In the genomic region with DNA sequence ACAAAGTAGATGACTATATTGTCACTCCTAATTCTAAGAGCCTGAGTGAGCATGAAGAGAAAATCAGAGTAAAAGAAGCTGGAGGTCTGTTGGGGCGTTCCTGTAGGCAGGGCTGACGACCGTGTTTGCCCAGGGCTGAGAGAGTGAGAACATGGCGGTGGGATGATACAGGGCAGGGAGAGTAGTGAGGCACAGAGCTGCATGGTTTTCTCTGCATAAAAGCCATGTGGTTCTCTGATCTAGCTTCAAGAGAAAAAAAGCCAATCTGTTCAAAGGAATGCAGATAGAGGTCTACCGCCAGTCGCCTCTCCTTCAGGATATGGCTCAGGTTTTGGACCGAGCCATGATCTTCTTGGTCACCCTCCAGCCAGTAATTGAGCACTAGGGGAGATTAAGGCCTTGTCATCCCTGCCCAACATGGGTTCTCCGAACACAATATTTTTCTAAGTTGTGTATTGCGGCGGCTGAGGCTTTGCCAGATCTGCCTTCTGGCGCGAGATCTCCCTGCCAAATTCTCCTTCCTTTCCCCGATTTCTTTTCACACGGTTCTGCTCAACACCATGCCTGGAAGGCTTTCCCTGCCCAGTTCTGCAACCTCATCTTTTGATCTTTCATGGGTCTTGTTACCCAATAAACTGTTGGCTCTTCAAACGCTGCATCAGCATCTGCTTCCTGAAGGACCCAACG, we compare ENCODE assay signal across 14 mouse cellular contexts. TPM values are rescaled to one million over a fixed set of nuclear protein-coding genes. Genes with fewer than 3 reads are reported as not detected.
DNase-seq lines count a peak whose midpoint lies in the region; ATAC-seq lines count a peak whose summit lies in the region.
"Had no signal": no experiment of that assay in that cellular context is flagged by ENCODE, and none has a peak within 500 bp of the region (broad histone marks: within the 10 kb centered on the region; RNA-seq: fewer than 3 reads in every experiment).

No protein-coding gene starts in this region.

- no peaks in the 10 kb centered on the region for H3K9me3 ChIP-seq in kidney, embryonic 14.5 days (ENCODE audit: control insufficient read depth, low read length)
- H3K9me3 ChIP-seq: hindbrain, embryonic 13.5 days; neural tube, embryonic 13.5 days had no signal

- H3K4me2 ChIP-seq in kidney, embryonic 14.5 days (replicated peaks; ENCODE audit: low read depth, low read length): no peak overlapping the region
- H3K4me2 ChIP-seq: hindbrain, embryonic 13.5 days; neural tube, embryonic 13.5 days had no signal

- no peak for ATAC-seq in kidney, embryonic 14.5 days (ENCODE audit: low FRiP score, low TSS enrichment)

- H3K27ac ChIP-seq in kidney, embryonic 14.5 days (ENCODE audit: low read depth, low read length): no peak overlapping the region
- H3K27ac ChIP-seq: hindbrain, embryonic 13.5 days; neural tube, embryonic 13.5 days had no signal

- no peak overlapping the region for H3K9ac ChIP-seq in kidney, embryonic 14.5 days (ENCODE audit: low read depth, low read length)
- H3K9ac ChIP-seq: hindbrain, embryonic 13.5 days; neural tube, embryonic 13.5 days had no signal

- H3K27me3 ChIP-seq in kidney, embryonic 14.5 days (ENCODE audit: control insufficient read depth, insufficient read depth, low read length): no peaks in the 10 kb centered on the region
- H3K27me3 ChIP-seq: hindbrain, embryonic 13.5 days; neural tube, embryonic 13.5 days had no signal

- H3K36me3 ChIP-seq in kidney, embryonic 14.5 days (ENCODE audit: control insufficient read depth, insufficient read depth, low read length): no peaks in the 10 kb centered on the region
- H3K36me3 ChIP-seq: hindbrain, embryonic 13.5 days; neural tube, embryonic 13.5 days had no signal

- no peak overlapping the region for H3K4me3 ChIP-seq in kidney, embryonic 14.5 days (ENCODE audit: low read length)
- H3K4me3 ChIP-seq: hindbrain, embryonic 13.5 days; neural tube, embryonic 13.5 days had no signal

- intact Hi-C loops in left cerebral cortex, postnatal 10 days (cut with DNase I): no loop called here

- 88% methylated on average over 16 of the region's 16 CpGs for WGBS in kidney, embryonic 14.5 days

- DNase-seq in R1 (ENCODE audit: low read depth, low spot score): peak; percentile 41
- DNase-seq in cerebellum, adult 11-12 months: peak; percentile 84
- peak; percentile 28 to 51 for DNase-seq in frontal cortex, postnatal 36 days (ENCODE audit: low spot score in 2 of 2)
- DNase-seq in left cerebral cortex, postnatal 10 days (ENCODE audit: extremely low spot score in 1 of 2, low spot score in 2 of 2): peak; percentile 20 to 56
- no peak for DNase-seq in neural tube, embryonic 10.5 days (ENCODE audit: extremely low spot score, low spot score)
- no peak for DNase-seq in heart, adult 9 months (ENCODE audit: low spot score in 2 of 2)
- no peak for DNase-seq in heart, adult 8-10 months (ENCODE audit: low spot score)
- DNase-seq: adrenal gland, adult 2 months; kidney, postnatal 25 days had no signal

- no peaks in the 10 kb centered on the region for H3K4me1 ChIP-seq in kidney, embryonic 14.5 days (ENCODE audit: control insufficient read depth, insufficient read depth, low read length)
- H3K4me1 ChIP-seq: hindbrain, embryonic 13.5 days; neural tube, embryonic 13.5 days had no signal

RNA-seq across cellular contexts. Expression of gene 2310009B15Rik, which starts 44.9 kb away (rescaled TPM):
- total RNA-seq in left cerebral cortex, postnatal 10 days (2021): 10 to 100 TPM; 14.6 to 15.4 TPM
- polyA plus RNA-seq in kidney, embryonic 14.5 days (2014; fragmentation: Nextera tagmentation; extraction: Ambion mirVana): 47.8 and 58.4 TPM in 2 replicates
- total RNA-seq in heart, adult 8-10 months (2022): 10 to 100 TPM in 3 of 4 experiments, 1 to 10 TPM in 1; 9.6 to 12.8 (median 10.9) TPM

RNA-seq across cellular contexts. Expression of gene Lhx9, which starts 53.2 kb away (rescaled TPM):
- total RNA-seq in left cerebral cortex, postnatal 10 days (2021): 1 to 10 TPM; 1.1 TPM
- 0.07 TPM in 1 of 2 replicates, not detected in the other for polyA plus RNA-seq in kidney, embryonic 14.5 days (2014; fragmentation: Nextera tagmentation; extraction: Ambion mirVana)
- under 1 TPM in 1 of 4 experiments, not detected in 3; 0.25 TPM for total RNA-seq in heart, adult 8-10 months (2022)
- total RNA-seq: adrenal gland, adult 2 months; gastrocnemius, adult 18-20 months had no signal
- polyA plus RNA-seq: lung, embryonic 16.5 days had no signal

Comparison
In these comparisons a context has a peak if more than half of its experiments do, and no peak if none do; other contexts are left out.
1. DNase-seq: peak in R1 (single experiment), cerebellum, adult 11-12 months (single experiment), frontal cortex, postnatal 36 days (2 of 2) and left cerebral cortex, postnatal 10 days (2 of 2); none in neural tube, embryonic 10.5 days (single experiment), heart, adult 9 months (0 of 2) and heart, adult 8-10 months (single experiment).